Mouse (Mus musculus) adrenal gland, postnatal 25 days (tissue): ENCODE data around the gene Sdk1. TPM values are rescaled to one million over a fixed set of nuclear protein-coding genes. Genes with fewer than 3 reads are reported as not detected.

Experiments used
- DNase-seq: peaks from one replicate; pipeline ENCODE4 v3.0.0; 2021; ENCODE audit warnings: mixed read lengths
- total RNA-seq: library from RNA; stranded (reverse); gene quantifications from 2 replicates; pipeline ENCODE4 v1.2.3, GENCODE M21; 2021

Sdk1 gene
- total RNA-seq, 1 experiment from 2014 or later = 18.3 TPM

GRCm38 (mm10) chr5:141899751-141900150, 658.5 kb downstream of the Sdk1 start:
- no peak for DNase-seq

GRCm38 (mm10) chr5:141902544-141903250, 661.4 kb downstream of the Sdk1 start:
- DNase-seq = peak; percentile 64

GRCm38 (mm10) chr5:141910444-141910843, 669.2 kb downstream of the Sdk1 start:
- no peak for DNase-seq

- peak; percentile 27 for DNase-seq
These were observed 669.6 kb downstream of the Sdk1 start for GRCm38 (mm10) chr5:141910886-141911285.

GRCm38 (mm10) chr5:141912881-141913280, 671.6 kb downstream of the Sdk1 start:
- DNase-seq = no peak

GRCm38 (mm10) chr5:141916954-141917353, 675.7 kb downstream of the Sdk1 start:
- no peak for DNase-seq

GRCm38 (mm10) chr5:141939000-141939399, 697.7 kb downstream of the Sdk1 start:
- DNase-seq = no peak

- DNase-seq = no peak
These were observed 699.3 kb downstream of the Sdk1 start for GRCm38 (mm10) chr5:141940636-141941035.

GRCm38 (mm10) chr5:141950791-141951190, 709.5 kb downstream of the Sdk1 start:
- DNase-seq = no peak

GRCm38 (mm10) chr5:141952270-141952669, 711.0 kb downstream of the Sdk1 start:
- DNase-seq = no peak

- DNase-seq = peak; percentile 10
These were observed 711.6 kb downstream of the Sdk1 start for GRCm38 (mm10) chr5:141952708-141953490.

- DNase-seq = no peak
These were observed 729.8 kb downstream of the Sdk1 start for GRCm38 (mm10) chr5:141971071-141971470.

- DNase-seq = no peak
These were observed 738.2 kb downstream of the Sdk1 start for GRCm38 (mm10) chr5:141979511-141979910.

GRCm38 (mm10) chr5:141980746-141981145, 739.5 kb downstream of the Sdk1 start:
- DNase-seq = no peak

GRCm38 (mm10) chr5:141984322-141984721, 743.0 kb downstream of the Sdk1 start:
- DNase-seq = no peak

GRCm38 (mm10) chr5:141985003-141985402, 743.7 kb downstream of the Sdk1 start:
- DNase-seq = peak; percentile 78

GRCm38 (mm10) chr5:141985551-141985950, 744.3 kb downstream of the Sdk1 start:
- DNase-seq = no peak

GRCm38 (mm10) chr5:141987287-141987799, 746.1 kb downstream of the Sdk1 start:
- no peak for DNase-seq

- no peak for DNase-seq
These were observed 747.4 kb downstream of the Sdk1 start for GRCm38 (mm10) chr5:141988685-141989084.

GRCm38 (mm10) chr5:141994192-141994591, 752.9 kb downstream of the Sdk1 start:
- no peak for DNase-seq

GRCm38 (mm10) chr5:142000247-142000646, 759.0 kb downstream of the Sdk1 start:
- no peak for DNase-seq

GRCm38 (mm10) chr5:142001131-142001530, 759.8 kb downstream of the Sdk1 start:
- DNase-seq = peak; percentile 86

- DNase-seq = no peak
These were observed 760.7 kb downstream of the Sdk1 start for GRCm38 (mm10) chr5:142001973-142002372.
